Mouse (Mus musculus): ENCODE results near the gene Uqcc1. TPM values are rescaled to one million over a fixed set of nuclear protein-coding genes. Genes with fewer than 3 reads are reported as not detected.

The Uqcc1 gene
- 26.7 and 31.3 TPM in 2 replicates for polyA plus RNA-seq (2012; rRNA removed)

GRCm38 (mm10) chr2:155929531-155930442 is at the start of gene Uqcc1:
TSS of gene Uqcc1 (minus strand) at chr2:155930310.
- WGBS = under 1% methylated on average over 38 of the region's 38 CpGs
- DNase-seq (ENCODE audit: low read depth, low spot score) = peak; percentile 94

GRCm38 (mm10) chr2:155979328-155979991 is 49.4 kb upstream of the Uqcc1 start:
- WGBS = 72% methylated on average over 5 of the region's 5 CpGs
- no peak for DNase-seq (ENCODE audit: low read depth, low spot score)

- no peak for DNase-seq (ENCODE audit: low read depth, low spot score)
Measured at GRCm38 (mm10) chr2:155974087-155974731, 44.1 kb upstream of the Uqcc1 start.

GRCm38 (mm10) chr2:155973348-155973747 is 43.2 kb upstream of the Uqcc1 start:
- 74% methylated on average over 6 of the region's 6 CpGs for WGBS
- no peak for DNase-seq (ENCODE audit: low read depth, low spot score)

More at GRCm38 (mm10) chr2:155974087-155974731, 44.1 kb upstream of the Uqcc1 start:
- WGBS = 85% methylated on average over 14 of the region's 14 CpGs

GRCm38 (mm10) chr2:155962991-155963390 is 32.9 kb upstream of the Uqcc1 start:
- DNase-seq (ENCODE audit: low read depth, low spot score) = no peak
- 47% methylated on average over 1 of the region's 1 CpGs for WGBS

GRCm38 (mm10) chr2:155961862-155962261 is 31.8 kb upstream of the Uqcc1 start:
- DNase-seq (ENCODE audit: low read depth, low spot score) = no peak
- WGBS = 89% methylated on average over 10 of the region's 10 CpGs

GRCm38 (mm10) chr2:155959981-155960380 is 29.9 kb upstream of the Uqcc1 start:
- 81% methylated on average over 5 of the region's 5 CpGs for WGBS
- DNase-seq (ENCODE audit: low read depth, low spot score) = no peak

- DNase-seq (ENCODE audit: low read depth, low spot score) = peak; percentile 70
- WGBS = under 1% methylated on average over 59 of the region's 59 CpGs
Measured at GRCm38 (mm10) chr2:155956134-155957059, 26.3 kb upstream of the Uqcc1 start, which contains the start of gene Cep250. TSS of gene Cep250 (plus strand) at chr2:155956458.

- DNase-seq (ENCODE audit: low read depth, low spot score) = no peak
Measured at GRCm38 (mm10) chr2:155952006-155952405, 21.9 kb upstream of the Uqcc1 start.

GRCm38 (mm10) chr2:155949362-155949761 is 19.3 kb upstream of the Uqcc1 start:
- 67% methylated on average over 6 of the region's 6 CpGs for WGBS
- no peak for DNase-seq (ENCODE audit: low read depth, low spot score)

GRCm38 (mm10) chr2:155947390-155948002 is 17.4 kb upstream of the Uqcc1 start:
- no peak for DNase-seq (ENCODE audit: low read depth, low spot score)
- WGBS = 21% methylated on average over 5 of the region's 5 CpGs

- no peak for DNase-seq (ENCODE audit: low read depth, low spot score)
- 53% methylated on average over 4 of the region's 4 CpGs for WGBS
Measured at GRCm38 (mm10) chr2:155946499-155946898, 16.4 kb upstream of the Uqcc1 start.

- no peak for DNase-seq (ENCODE audit: low read depth, low spot score)
- 4% methylated on average over 7 of the region's 7 CpGs for WGBS
Measured at GRCm38 (mm10) chr2:155946069-155946468, 16.0 kb upstream of the Uqcc1 start.

GRCm38 (mm10) chr2:155945580-155945979 is 15.5 kb upstream of the Uqcc1 start:
- DNase-seq (ENCODE audit: low read depth, low spot score) = no peak
- WGBS = 78% methylated on average over 5 of the region's 5 CpGs

GRCm38 (mm10) chr2:155945124-155945523 is 15.0 kb upstream of the Uqcc1 start, which contains the start of gene Gdf5:
TSS of gene Gdf5 (minus strand) at chr2:155945367.
- no peak for DNase-seq (ENCODE audit: low read depth, low spot score)
- WGBS = 68% methylated on average over 13 of the region's 13 CpGs

- 94% methylated on average over 4 of the region's 4 CpGs for WGBS
- DNase-seq (ENCODE audit: low read depth, low spot score) = no peak
Measured at GRCm38 (mm10) chr2:155944685-155945084, 14.6 kb upstream of the Uqcc1 start.

- 40% methylated on average over 8 of the region's 8 CpGs for WGBS
- DNase-seq (ENCODE audit: low read depth, low spot score) = no peak
Measured at GRCm38 (mm10) chr2:155943463-155943862, 13.4 kb upstream of the Uqcc1 start.

GRCm38 (mm10) chr2:155941697-155942442 is 11.8 kb upstream of the Uqcc1 start:
- no peak for DNase-seq (ENCODE audit: low read depth, low spot score)
- 85% methylated on average over 40 of the region's 40 CpGs for WGBS
